Mouse (Mus musculus) heart, adult 9 months (tissue): ENCODE results near the gene Kif5a.
A peak's percentile ranks its signal among the peaks of the same experiment; 100 is the strongest.

Experiments used
- DNase-seq, 2 experiments: peaks; one replicate each; pipeline ENCODE4 v3.0.0; 2022; ENCODE audit warnings: low spot score in 2 of 2

Kif5a gene

GRCm38 (mm10) chr10:127266112-127267091, 3.3 kb upstream of the Kif5a start, which contains the start of gene Dctn2:
TSS of gene Dctn2 (plus strand) at chr10:127266368.
- peak; percentile 96 for DNase-seq

DNA sequence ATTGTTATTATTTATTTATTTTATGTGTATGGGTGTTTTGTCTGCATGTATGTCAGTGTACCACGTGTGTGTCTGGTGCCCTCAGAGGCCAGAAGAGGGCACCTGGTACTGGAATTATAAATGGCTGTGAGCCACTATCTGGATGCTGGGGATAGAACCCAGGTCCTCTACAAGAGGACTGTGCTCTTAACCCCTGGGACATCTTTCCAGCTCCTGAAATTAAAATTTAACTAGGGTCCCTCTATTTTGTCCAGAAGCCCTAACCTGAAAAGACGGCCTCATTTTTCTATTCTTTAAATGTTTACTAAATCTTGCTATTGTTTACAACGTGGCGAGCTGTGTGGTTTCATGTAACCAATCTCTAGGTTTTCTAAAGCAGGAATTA, 2.6 kb upstream of the Kif5a start:
- DNase-seq, result no peak

DNA sequence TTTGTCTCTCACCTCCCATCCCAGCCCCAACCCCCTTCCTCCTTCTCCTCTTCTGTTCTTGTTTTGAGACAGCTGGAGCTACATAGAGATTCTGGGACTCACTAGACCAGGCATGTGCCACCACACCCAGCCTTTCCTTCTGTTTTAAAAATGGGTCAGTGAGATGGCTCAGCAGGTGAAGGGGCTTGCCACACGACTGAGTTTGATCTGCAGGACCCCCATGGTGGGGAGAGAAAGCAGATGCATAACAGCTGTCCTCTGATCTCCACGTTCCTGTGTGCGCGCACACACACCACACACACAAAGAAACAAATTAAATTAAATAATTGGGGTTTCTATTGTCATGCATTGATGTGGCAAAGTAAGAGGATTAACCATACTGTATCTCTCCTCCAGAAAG, 1.8 kb upstream of the Kif5a start:
- DNase-seq, result no peak

DNA sequence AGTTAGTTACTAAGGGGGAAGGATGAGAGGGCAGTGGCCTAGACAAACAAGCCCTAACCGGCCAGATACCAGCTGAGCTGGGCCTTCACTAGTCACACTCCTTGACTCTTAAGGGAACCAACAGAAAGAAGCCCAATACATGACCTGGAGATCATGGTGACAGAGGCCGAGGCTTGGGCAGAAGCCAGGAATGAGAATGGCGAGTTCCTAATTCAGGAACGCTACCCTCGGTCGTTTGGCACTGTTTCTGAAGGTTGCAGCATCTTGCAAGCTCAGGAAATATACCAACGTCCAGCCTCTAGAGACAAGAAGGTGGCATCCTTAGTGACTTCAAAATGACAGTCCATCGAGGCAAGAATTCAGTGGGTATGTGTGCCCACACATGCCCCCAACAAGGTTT, 1.2 kb upstream of the Kif5a start:
- DNase-seq, result no peak

GRCm38 (mm10) chr10:127263631-127264030, 483 bp upstream of the Kif5a start:
- DNase-seq, result no peak

GRCm38 (mm10) chr10:127261706-127262547, 1.2 kb downstream of the Kif5a start:
- no peak for DNase-seq

DNA sequence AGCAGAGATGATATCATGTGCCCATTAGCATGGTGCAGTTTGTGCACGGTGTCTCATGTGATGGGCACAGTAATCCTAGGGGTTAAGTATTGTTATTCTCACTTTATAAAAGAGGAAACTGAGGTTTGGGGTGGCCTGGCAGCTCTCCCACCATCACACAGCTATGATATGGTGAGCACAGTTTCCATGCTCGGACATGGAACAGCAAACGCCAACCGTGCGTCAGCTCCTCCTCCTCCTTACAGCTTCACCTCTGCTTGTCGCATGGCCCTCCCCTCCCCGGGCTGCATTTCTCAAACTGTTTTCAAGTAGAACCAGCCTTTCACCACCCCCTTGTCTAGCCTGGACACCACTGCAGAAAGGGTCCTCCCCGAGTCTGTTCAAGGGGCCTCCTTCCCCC, 4.7 kb downstream of the Kif5a start:
- DNase-seq, result no peak

DNA sequence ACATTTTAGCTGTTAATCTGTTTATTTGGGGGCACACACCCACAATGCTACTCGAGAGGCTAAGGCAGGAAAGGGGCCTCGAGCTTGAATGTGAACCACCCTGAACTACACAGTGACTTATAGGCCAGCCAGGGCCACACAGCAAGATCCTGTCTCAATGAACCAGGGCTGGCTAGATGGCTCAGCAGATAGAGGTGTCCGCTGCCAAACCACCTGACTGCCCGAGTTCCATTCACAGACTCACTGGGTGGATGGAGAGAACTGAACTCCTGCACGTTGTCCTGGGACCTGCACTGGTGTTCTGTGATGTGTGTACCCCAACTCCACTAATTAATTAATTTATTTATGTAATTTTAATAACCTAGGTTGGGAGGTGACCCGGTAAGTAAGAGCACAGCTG, 5.4 kb downstream of the Kif5a start:
- no peak for DNase-seq

DNA sequence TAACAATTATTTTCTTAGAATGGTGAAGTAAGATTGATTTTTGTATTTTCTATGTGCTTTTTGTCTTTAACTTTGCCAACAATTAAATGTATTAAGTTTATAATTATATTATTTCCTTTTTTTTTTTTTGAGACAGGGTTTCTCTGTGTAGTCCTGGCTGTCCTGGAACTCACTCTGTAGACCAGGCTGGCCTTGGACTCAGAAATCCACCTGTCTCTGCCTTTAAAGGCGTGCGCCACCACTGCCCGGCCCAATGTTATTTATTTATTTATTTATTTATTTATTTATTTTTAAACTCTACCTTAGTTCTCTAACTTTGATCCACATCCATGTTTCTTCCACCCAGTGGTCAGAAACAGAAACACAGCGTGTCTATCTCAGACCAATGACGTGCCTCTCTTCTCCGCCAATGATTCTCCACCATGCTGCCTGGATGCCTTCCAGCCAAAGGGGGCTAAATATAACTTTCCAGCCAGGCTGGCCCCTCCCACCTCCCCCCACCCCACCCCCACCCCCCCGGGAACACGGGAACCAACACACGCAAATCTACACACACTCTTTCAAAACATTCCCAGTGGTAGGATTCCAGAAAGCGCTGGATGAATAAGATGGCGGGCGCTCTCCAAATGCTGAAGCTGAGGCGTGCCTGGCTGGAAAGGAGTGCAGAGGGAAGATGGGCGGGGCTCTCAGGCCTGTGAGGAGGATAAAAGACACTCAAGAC, 7.4 kb downstream of the Kif5a start:
- DNase-seq, result peak; percentile 30 to 49

DNA sequence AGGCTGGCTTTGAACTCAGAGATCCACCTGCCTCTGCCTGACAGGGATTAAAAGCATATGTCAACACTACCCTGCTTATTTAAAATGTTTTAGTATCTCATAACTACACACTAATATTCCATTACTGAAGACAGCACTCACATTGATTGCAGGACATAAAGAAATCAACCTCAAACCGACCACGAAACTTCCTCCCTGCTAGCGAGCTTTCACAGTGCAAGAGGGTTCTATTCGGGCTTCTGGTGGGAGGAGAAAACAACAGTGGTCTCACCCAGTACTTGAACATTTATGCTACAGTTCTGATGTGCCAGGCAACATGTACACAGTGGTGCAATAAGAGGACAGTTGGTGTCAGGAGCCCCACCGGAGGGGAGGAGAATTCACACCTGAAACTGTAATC, 12.3 kb downstream of the Kif5a start:
- no peak for DNase-seq

DNA sequence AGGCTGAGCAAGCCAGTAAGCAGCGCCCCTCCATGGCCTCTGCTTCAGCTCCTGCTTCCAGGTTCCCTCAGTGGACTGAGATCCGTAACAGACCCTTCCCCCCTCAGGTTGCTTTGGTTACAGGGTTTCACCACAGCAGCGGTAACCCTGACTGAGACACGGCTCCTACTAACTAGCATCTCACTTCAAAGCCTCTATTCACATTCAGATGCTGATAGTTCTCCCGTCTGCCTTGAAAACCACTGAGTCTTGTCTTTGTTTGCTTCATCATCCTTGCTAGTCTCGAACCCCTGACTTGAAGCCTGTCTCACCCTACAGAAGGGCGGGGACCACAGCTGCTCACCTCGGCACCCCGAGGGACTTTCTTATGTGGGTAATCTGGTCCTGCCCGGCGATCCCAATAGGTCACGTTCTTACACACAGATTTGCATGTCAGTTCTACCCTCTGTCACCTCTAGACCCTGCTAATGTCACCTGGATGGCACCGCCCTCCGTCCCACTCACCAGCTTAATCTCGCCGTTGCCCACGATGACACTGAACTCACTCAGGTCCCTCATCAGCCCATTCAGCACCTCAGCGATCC, 24.8 kb downstream of the Kif5a start:
- DNase-seq, result no peak

DNA sequence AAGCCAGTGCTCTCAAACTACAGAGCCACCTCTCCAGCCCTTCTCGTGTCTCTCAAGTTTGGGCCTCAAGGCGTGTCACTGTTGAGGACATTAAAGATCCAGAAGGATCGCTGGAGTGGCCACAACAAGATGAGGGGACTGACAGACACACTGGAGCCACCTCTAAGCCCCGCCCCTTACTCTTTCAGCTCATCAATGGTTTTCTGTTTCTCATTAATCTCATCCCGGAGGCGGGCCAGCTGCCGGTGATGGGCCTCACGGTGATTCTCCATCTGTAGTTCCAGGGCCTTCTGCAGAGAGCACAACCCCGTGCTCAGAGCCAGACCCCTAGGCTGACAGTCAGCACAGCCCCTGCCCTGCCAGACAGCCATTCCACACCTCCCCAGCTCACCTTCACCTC, 26.6 kb downstream of the Kif5a start:
- no peak for DNase-seq

DNA sequence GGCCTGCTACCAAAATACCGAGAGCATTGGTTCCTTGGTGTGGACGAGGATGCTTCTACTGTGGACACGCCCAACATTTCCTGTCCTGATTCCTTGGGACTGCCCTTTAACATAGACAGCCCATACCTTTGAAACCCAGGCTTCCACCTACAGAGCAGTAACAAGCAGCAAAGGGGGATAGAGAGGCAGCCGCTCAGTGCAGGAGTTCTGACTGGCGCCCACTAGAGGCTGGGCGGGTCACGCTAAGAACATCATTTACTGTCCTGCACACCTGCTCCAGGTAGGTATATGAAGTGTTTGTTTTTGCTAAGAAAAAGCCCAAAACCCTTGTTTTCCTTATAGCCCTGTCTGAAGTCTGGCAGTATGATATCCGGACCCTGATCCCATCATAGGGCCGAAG, 30.0 kb downstream of the Kif5a start:
- no peak for DNase-seq

DNA sequence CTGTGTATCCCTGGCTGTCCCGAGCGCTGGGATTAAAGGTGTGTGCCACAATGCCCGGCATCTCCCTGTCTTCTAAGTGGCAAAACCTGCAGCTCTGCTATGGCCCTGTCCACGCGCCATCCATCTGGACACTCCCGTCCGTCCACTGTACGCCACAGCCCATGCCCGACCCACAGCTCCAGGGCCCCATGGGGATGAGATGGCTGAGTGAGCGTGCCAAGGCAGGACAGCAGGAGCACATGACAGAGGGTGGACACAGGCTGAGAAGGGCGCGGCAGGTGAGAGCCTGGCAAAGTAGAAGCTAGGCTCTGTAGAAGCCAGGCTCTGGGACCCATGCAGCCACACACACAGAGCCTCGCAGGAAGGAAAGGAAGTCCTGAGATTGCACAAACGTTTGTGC, 31.4 kb downstream of the Kif5a start:
- no peak for DNase-seq

GRCm38 (mm10) chr10:127230693-127231092, 32.5 kb downstream of the Kif5a start:
- no peak for DNase-seq

- peak; percentile 64 to 68 for DNase-seq
These were observed 34.3 kb downstream of the Kif5a start for GRCm38 (mm10) chr10:127228897-127229296.

GRCm38 (mm10) chr10:127227163-127227562, 36.0 kb downstream of the Kif5a start:
- no peak for DNase-seq

DNA sequence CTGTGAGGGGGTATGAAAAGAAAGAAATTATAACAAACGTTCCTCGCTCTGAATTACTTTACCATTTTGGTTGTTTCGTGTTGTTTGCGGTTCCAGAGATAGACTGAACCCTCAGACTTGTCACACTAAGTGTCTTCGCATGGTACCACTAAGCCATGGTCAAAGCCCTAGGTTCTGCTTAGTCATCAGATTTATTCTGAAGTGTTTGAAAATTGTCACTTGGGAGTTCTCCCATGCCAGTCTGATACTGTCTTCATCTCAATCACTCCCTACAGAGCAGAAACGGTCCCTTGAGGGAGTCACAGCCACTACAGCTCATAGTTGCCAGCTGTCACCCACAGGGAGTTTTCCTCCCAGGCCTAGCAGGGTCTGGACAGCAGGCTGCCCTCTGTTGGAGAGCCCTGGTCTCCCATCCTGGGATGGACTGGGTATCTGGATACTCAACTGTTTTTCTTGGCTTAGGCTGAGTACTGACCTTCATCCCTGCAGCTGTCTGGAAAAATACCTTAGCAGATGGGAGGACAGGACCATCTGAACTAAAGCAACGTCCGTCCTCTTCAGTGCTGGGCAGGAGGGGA, 36.7 kb downstream of the Kif5a start:
- no peak for DNase-seq

DNA sequence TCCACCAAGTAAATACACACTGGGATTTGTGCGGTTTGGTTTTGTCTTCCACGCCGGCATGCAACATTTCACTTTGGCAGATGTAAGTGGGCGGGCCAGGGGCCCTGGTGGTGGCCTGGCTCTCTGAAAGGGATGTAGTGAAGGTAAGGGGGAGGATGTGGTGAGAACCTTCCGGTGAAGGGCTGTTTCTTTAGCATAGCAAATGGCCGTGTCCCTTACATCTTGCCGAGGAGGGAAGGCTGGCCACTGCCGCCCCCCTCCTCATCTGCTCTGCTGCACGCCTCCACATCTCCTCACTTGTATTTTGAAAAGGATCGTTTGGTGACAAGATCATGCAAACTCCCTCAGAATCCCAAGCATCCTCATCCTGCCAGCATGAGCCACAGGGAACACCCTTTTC, 37.4 kb downstream of the Kif5a start:
- no peak for DNase-seq

DNA sequence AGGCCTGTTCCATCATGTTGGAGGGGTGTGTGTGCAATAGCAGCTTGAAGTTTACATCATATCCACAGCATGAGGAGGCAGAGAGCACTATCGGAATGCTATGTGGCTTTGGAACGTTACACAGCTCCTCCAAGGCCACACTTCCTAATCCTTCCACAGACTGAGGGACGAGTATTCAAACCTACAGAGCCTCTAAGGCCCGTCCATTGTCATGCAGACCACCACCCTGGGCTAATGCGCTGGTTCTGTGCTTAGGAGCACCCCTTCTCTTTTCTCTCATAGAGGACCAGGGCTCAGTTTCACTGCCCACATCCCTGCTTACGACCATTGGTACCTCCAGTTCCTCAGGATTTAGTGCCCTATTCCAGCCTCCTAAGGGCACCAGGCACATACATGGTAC, 37.9 kb downstream of the Kif5a start:
- no peak for DNase-seq

DNA sequence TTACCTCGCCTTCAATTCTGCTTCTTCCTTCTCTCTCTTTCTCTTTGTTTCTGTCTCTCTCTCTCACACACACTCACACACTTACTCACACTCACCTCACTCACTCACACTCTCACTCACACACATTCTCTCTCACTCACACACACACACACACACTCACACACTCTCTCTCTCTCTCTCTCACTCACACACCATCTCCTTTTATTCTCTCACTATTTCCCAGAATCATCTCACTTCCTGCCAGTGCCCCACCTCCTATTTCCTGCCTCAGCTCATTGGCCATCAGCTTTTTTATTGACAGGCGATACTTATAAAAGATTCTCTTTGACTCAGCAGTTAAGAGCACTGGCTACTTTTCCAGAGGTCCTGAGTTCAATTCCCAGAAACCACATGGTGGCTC, 44.8 kb downstream of the Kif5a start:
- DNase-seq, result no peak
